Mouse (Mus musculus) cerebellum, postnatal 36 days (tissue): ENCODE data around the gene Bckdha.

Source experiments
- DNase-seq, 2 experiments: peaks; one replicate each; pipeline ENCODE4 v3.0.0; 2021 to 2022; ENCODE audit warnings: mixed read lengths in 2 of 2

Gene Bckdha

DNA sequence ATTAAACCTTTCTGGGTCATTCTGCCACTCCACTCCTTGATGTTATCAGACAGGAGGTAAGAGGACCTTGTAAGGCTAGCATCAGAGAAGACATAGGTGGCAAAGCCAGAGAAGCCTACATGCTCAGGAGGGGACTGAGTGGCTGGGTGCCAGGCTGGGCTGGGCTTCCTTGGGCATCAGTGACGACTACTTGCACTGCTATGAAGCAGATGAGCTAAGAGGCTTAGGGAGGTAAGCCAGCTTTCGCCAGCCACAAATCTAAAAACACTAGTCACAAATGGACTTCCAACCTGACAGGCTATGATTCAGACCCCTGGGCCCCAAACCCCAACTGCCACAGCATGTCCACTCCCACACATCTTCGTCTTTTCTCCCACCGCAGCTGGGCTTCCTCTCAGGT, 14.2 kb downstream of the Bckdha start:
- DNase-seq: no peak

DNA sequence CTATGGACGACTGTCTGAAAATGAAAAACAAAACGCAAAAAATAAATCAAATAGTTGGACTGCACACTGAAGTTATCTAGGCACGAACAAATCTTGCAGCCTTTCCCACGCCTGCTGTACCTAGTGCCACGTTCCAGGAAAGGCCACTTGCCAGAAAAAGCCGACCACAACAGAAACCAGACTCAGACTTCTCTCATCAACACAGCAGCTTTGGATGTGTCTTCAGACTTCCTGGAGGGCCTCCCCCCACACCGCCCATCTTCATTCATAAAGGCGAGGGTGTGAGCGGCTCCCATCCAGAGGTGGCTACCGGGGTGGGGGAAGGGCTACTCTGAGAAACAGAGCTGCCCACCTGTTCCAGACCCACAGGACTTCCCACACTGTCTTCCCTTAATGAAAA, 14.6 kb downstream of the Bckdha start:
- DNase-seq: no peak

DNA sequence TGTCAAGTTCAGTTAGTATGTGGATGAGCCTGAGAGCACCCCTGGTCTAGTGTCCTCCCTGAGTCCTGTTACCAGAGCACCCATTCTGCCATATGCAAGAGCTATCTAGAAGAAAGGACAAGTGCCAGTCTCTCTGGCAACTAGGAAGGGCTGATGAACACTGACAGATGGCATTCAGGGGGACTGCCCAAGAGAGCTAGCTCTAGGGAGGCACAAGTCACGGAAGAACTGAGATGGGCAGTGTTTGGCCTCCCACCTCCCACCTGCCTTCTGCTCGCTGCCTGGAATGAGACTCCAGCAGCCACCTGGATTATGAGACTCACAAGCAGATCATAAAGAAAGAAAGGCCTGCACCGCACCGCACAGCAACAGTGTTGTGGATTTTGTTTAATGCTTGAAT, 19.0 kb downstream of the Bckdha start:
- DNase-seq: peak; percentile 62 to 66

GRCm38 (mm10) chr7:25637099-25637498, 21.7 kb downstream of the Bckdha start:
- no peak for DNase-seq

GRCm38 (mm10) chr7:25636373-25636772, 22.4 kb downstream of the Bckdha start:
- no peak for DNase-seq

DNA sequence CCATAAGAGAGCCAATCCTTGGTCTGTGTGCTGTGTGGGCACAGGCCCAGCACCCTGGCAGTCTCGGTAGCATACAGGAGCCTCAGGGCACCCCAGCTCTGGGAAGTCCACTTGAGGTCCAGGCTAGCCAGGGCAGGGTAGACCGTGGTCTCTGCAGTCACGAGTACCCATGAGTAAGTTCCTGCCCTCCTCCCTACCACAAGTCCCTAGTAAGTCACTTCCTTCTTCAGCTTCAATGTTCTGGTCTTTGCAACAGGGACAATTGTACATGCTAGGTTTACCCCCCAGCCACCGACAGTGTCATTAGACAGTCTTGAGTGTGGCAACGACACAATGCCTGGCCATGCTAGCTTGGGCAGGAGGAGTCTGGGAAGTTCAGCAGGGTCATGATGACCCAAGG, 26.1 kb downstream of the Bckdha start:
- no peak for DNase-seq

GRCm38 (mm10) chr7:25628323-25628620, 30.5 kb downstream of the Bckdha start:
- no peak for DNase-seq

DNA sequence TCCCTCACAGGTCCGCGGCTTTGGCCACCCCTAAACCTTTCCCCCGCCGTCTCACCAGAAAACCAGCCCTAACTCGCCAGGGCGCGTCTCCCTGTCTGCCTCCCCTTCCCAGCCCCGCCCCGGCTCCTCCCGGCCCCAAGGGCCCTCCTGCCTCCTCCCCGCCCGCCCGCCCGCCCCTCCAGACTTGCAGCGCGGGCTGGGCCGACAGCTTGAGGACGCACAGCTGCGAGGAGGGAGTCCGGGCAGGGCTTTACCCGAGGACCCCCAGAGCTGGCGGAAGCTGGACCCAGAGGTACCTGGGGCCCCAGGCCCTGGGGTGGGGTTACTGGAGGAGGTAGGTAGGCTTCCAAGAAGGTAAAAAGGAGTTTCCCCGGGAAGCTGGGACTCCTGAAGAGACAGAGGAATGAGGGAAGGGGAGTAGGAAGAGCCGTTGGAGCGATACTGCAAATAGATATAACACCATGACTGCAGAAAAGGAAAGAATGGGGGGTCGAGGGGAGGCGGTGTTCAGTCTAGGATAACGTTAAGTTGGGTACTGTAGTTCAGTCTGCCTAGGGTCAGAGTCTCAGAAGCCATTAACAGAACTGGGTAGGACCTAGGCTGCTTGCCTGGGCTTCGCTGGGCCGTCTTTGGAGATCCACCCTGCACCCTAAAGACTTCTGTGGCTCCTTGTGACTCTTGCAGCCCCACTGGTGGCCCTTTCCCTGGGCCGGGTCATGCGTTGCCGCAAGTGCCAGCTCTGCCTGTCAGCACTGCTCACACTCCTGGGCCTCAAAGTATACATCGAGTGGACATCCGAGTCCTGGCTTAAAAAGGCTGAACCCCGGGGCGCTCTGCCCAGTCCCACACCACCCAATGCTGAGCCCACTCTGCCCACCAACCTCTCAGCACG, 31.1 kb downstream of the Bckdha start:
- DNase-seq: no peak

GRCm38 (mm10) chr7:25626509-25627430, 32.0 kb downstream of the Bckdha start, which contains the start of gene B3gnt8:
TSS of gene B3gnt8 (plus strand) at chr7:25626654.
- peak in 1 of 2 experiments; percentile 52 for DNase-seq

- DNase-seq: peak; percentile 54 to 59
These were observed 33.1 kb downstream of the Bckdha start for GRCm38 (mm10) chr7:25625594-25626250.

DNA sequence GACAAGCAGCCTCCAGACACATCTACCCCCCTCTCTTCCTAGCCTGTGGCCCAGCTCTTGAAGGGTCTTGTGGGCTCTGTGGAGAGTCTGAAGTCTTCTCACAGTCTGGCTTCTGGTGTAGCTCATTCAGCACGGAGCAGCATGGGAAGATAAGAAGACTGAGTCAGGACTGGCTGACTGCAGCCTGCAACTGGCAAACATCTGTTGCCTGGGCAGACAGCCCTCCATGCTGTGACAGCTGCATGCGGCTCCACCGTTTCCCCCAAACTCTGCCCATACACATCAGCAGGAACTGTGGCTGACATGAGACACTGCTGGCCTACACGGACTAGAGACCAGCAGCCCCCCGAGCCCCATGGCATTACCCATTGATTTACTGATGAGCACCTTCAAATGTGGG, 33.9 kb downstream of the Bckdha start:
- no peak for DNase-seq

DNA sequence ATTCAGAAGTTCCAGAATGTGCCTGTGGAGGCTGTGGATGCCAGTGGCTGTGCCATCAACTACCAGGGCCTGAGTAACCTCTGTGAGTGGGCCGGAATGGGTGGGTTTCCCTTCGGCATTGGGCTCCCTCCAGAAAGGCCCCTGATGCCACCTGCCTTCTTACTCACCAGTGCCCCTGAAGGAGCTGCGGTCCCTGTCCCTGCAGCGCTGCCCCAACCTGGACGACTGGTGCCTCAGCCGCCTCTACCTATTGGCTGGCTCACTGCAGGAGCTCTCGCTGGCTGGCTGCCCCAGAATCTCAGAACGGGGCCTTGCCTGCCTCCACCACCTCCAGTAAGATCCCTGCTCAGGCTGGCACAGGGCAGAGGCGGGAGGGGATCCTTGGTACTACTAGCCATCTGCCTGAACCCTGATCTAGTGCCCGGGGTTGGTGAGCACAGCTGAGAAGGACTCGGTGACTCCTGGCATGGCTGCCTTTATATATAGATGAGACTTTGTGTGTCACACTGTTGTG, 34.9 kb downstream of the Bckdha start:
- peak in 1 of 2 experiments; percentile 70 for DNase-seq

GRCm38 (mm10) chr7:25620751-25621150, 38.0 kb downstream of the Bckdha start:
- DNase-seq: no peak

DNA sequence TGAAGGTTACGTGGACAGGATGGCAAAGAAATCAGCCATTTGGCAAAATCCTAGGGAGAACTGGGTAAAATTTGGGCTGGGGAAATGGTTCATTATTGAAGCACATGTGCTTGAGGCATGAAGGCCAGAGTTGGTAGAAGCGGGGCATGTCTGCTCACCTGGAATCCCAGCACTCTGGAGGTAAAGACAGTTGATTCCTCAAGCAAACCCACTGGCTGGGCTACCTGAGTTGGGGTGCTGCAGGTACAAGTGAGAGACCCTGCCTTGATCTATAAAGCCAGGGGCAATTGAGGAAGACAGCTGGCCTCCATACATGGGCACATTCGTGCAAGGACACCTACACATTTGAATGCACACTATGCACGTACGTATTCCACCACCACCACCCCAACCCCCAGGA, 38.7 kb downstream of the Bckdha start:
- no peak for DNase-seq

DNA sequence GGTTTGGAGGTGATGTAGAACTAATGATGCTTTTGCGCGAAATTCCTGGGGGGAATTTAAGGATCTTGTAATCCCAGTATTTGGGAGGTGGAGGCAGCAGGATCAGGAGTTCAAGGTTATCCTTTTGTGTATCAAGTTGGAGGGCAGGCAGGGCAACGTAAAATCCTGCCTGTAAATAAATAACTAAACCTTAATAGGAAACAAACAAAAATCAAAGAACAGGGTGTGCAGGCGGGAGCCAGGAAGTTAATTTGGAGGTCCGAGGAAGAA, 39.1 kb downstream of the Bckdha start:
- no peak for DNase-seq

DNA sequence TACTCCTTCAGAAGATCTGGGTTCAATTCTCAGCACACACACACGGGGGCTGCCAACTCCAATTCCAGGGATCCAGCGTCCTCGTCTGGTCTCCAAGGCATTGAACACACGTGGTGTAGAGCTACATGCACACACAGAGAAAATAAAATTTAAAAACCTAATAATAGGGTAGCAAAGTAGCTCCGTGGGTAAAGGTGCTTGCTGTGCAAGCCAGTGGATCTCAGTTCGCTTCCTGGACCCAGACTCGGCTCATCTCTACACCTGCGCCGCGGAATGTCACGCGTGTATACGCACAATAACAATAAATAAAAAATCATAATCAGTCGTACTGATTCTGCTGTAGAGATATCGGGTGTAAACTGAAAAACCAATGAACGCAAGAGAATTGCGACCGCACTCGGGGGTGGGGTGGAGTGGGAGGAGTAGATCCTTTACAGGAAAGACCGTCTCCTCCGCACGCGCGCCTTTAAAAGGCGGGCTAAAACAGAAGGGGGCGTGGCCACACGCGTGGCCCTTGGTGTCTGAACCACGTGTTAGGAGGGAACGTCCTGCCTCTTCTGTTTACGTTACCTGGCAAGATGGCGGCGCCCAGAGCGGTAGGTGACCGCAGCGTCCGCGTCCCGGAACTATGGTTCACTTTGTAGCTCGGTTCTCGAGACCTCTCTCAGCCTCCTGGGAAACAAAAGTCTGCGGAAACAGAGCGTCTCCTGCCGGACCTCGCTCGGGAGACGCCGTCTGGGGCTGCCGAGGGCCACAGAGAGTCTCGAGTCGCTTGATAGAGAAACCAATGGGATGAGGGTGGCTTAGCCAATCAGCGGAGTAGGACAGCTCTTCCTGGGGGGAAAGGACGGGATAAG, 39.7 kb downstream of the Bckdha start, which contains the start of gene Dmac2:
Gene Dmac2, plus strand, starts transcription at position 550 of the 857 bp plus-strand sequence.
- DNase-seq: peak; percentile 94 to 95

- DNase-seq: no peak
These were observed 41.2 kb downstream of the Bckdha start for GRCm38 (mm10) chr7:25617376-25618160.

DNA sequence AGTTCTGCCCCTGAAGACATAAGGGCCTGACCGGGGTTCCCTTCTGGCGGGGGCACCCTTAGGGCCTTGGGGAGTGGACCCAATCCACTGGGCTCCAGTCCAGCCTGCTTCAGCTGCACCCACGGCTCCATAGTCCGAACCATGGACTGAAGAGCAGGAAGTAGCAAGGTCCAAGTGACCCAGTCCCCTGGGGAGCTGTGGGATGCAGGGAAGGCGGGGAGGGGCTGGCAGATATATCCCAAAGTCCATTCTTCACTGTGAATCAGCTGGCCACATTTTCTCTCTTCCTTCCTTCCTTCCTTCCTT, 43.1 kb downstream of the Bckdha start, which contains the start of gene Erich4:
Gene Erich4, minus strand, starts transcription at position 187 of the 306 bp plus-strand sequence.
- no peak for DNase-seq

DNA sequence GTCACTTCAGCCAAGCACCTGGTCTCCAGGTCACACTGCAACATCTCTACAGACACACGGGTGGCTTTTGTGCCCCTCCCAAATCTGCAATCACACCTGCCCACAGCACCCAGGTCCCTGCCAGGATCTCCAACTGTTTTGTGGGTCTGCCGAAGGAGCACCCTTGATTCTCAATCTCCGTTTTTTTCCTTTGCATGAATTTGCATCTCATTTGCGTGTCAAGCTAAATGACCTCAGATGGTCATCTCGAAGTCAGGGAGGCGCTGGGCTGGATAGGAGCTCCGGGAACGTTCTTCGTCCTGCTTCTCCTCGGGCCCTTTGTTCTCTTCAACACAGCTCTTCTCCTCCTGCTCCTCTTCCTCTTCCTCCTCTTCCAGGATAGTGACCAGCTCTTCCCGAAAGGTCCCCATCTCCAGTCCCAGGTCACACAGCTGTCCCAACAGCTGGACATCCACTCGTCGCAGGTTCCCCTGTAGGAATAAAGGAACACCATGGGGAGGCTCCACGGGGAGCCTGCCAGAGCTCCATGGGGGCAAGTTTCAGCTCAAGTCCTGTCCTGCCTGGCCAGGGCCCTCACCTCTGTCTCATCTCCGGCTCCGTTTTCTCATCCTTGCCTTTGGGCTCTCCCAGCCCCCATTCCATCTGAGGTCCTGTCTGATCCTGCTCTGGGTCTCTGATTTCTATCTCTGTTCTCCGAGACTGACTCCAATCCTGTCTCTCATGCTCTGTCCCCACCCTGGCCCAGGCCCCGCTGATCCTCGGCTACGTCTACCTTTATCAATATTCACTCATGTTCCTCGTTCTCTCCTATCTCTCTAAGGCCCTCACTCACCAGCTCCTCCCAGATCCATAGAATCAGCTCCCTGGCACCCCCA, 43.7 kb downstream of the Bckdha start:
- no peak for DNase-seq

- DNase-seq: no peak
These were observed 44.7 kb downstream of the Bckdha start for GRCm38 (mm10) chr7:25614086-25614485.
